Mouse (Mus musculus): ENCODE data around the gene Olfr948. TPM values are rescaled to one million over a fixed set of nuclear protein-coding genes. Genes with fewer than 3 reads are reported as not detected.

The Olfr948 gene
- not detected in 4 replicates for total RNA-seq (2023; ENCODE audit: inconsistent age)

DNA sequence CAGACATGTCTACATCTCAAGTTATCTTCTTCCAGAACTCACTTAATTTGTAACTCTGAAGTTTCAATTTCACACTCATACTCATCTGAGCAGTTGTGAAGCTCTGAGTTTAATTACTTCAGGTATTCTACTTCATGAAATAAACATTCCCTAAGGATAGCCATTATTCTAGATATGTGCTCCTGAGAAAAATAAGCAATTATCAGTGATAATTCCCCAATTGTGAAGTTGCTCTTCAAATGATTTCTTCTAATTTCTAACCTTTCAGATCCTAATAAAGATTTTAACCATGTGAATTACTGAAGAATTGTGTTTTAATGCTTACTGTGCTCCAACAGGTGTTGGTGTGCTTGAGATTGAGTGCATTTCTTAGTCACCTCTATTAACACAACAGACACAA, at the start of gene Olfr948:
Gene Olfr948, minus strand, starts transcription at position 101 of the 400 bp plus-strand sequence.

DNA sequence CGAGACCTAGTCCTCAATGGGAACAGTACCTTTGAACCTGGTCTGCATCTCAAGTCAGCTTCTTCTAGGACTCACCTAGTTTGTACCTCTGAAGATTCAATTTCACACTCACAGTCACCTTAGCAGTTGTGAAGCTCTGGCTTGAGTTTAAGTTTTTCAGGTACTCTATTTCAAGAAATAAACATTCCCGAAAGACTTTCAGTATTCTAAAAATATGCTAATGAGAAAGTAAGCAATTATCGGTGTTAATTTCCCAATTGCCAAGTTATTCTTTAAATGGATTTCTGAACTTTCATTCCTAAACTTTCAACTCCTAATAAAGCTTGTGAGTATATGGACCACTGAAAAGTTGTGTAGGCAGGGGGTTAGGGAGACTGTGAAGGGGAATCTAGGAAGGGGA, 49.1 kb downstream of the Olfr948 start, which contains the start of gene Olfr945:
Gene Olfr945, minus strand, starts transcription at position 101 of the 400 bp plus-strand sequence.

Other genes starting within 250 kb of the Olfr948 start
- gene Olfr938, start 247.2 kb downstream of the Olfr948 start, total RNA-seq (2023; ENCODE audit: inconsistent age): not detected in 4 replicates
- not detected in 4 replicates for gene Olfr27, start 197.9 kb downstream of the Olfr948 start, total RNA-seq (2023; ENCODE audit: inconsistent age)
- not detected in 4 replicates for gene Olfr943, start 159.7 kb downstream of the Olfr948 start, total RNA-seq (2023; ENCODE audit: inconsistent age)
- not detected in 4 replicates for gene Olfr944, start 124.1 kb downstream of the Olfr948 start, total RNA-seq (2023; ENCODE audit: inconsistent age)
- gene Olfr1537, start 76.1 kb downstream of the Olfr948 start, total RNA-seq (2023; ENCODE audit: inconsistent age): not detected in 4 replicates
- gene Olfr945, start 49.2 kb downstream of the Olfr948 start, total RNA-seq (2023; ENCODE audit: inconsistent age): not detected in 4 replicates
- gene Olfr951, start 61.4 kb upstream of the Olfr948 start, total RNA-seq (2023; ENCODE audit: inconsistent age): not detected in 4 replicates
- gene Olfr952, start 101.1 kb upstream of the Olfr948 start, total RNA-seq (2023; ENCODE audit: inconsistent age): not detected in 4 replicates
- not detected in 4 replicates for gene Olfr954, start 130.7 kb upstream of the Olfr948 start, total RNA-seq (2023; ENCODE audit: inconsistent age)
- gene Olfr955, start 145.9 kb upstream of the Olfr948 start, total RNA-seq (2023; ENCODE audit: inconsistent age): not detected in 4 replicates
- gene Olfr44, start 167.9 kb upstream of the Olfr948 start, total RNA-seq (2023; ENCODE audit: inconsistent age): not detected in 4 replicates
- gene Olfr957, start 189.8 kb upstream of the Olfr948 start, total RNA-seq (2023; ENCODE audit: inconsistent age): not detected in 4 replicates
- not detected in 4 replicates for gene Olfr958, start 228.0 kb upstream of the Olfr948 start, total RNA-seq (2023; ENCODE audit: inconsistent age)
- gene Olfr959, start 249.5 kb upstream of the Olfr948 start, total RNA-seq (2023; ENCODE audit: inconsistent age): not detected in 4 replicates

All from B cell, adult (primary cell).